Mouse (Mus musculus) liver, adult 2 months (tissue): ENCODE measurements at regions not wholly inside any gene's neighbourhood (a gene's known extent, or its start where the extent isn't known, plus 50 kb on each side); places are given as distances from the start of the nearest gene placed in this dataset.
A peak's percentile ranks its signal among the peaks of the same experiment; 100 is the strongest.

Experiments used
- DNase-seq: peaks from one replicate; pipeline ENCODE4 v3.0.0-alpha.2; 2011; ENCODE audit warnings: low read depth, low spot score; ENCODE audit errors: extremely low read depth
- H3K27ac ChIP-seq: fragments of 200-500 bp; replicated peaks from 2 replicates; pipeline ENCODE4 v1.5.1; 2012; ENCODE audit warnings: low read depth, mild to moderate bottlenecking, control low read depth, inconsistent platforms, low read length; ENCODE audit not compliant: insufficient read depth
- H3K27me3 ChIP-seq: fragments of 200-500 bp; 2 replicates; pipeline ENCODE4 v1.6.1; 2012; ENCODE audit warnings: mild to moderate bottlenecking, moderate library complexity, low read length, inconsistent platforms; ENCODE audit not compliant: control insufficient read depth, insufficient read depth
- H3K36me3 ChIP-seq: fragments of 200-500 bp; 2 replicates; pipeline ENCODE4 v1.6.1; 2012; ENCODE audit warnings: low read length, inconsistent platforms; ENCODE audit not compliant: control insufficient read depth, insufficient read depth
- H3K4me1 ChIP-seq: fragments of 200-500 bp; 2 replicates; pipeline ENCODE4 v1.6.1; 2011; ENCODE audit warnings: low read length; ENCODE audit not compliant: control insufficient read depth, insufficient read depth
- H3K4me3 ChIP-seq: fragments of 200-500 bp; 2 replicates; pipeline ENCODE4 v1.5.1; 2011; ENCODE audit warnings: low read depth, mild to moderate bottlenecking, control low read depth, low read length, moderate library complexity; ENCODE audit not compliant: insufficient read depth
- H3K79me2 ChIP-seq: fragments of 200-500 bp; 2 replicates; pipeline ENCODE4 v1.6.1; 2012; ENCODE audit warnings: inconsistent platforms, mild to moderate bottlenecking, low read length, moderate library complexity; ENCODE audit not compliant: control insufficient read depth, insufficient read depth
- H3K9ac ChIP-seq: fragments of 200-500 bp; 2 replicates; pipeline ENCODE4 v1.6.1; 2012; ENCODE audit warnings: low read depth, mild to moderate bottlenecking, control low read depth, inconsistent platforms, low read length
- CTCF ChIP-seq: fragments of 200-500 bp; IDR thresholded peaks from 2 replicates; pipeline ENCODE4 v1.5.1; 2011; ENCODE audit warnings: low read depth, low read length, control low read depth
- POLR2A ChIP-seq: fragments of 200-500 bp; IDR thresholded peaks from 2 replicates; pipeline ENCODE4 v1.6.1; 2011; ENCODE audit warnings: low read length, control low read depth; ENCODE audit not compliant: insufficient read depth; ENCODE audit errors: extremely low read depth
- WGBS: fragments of 180-500 bp; shearing (Covaris S2); methylation state at CpG from one replicate; pipeline ENCODE4 v1.1.7; 2018; 5-methylcytosine and 5-hydroxymethylcytosine counted together

DNA sequence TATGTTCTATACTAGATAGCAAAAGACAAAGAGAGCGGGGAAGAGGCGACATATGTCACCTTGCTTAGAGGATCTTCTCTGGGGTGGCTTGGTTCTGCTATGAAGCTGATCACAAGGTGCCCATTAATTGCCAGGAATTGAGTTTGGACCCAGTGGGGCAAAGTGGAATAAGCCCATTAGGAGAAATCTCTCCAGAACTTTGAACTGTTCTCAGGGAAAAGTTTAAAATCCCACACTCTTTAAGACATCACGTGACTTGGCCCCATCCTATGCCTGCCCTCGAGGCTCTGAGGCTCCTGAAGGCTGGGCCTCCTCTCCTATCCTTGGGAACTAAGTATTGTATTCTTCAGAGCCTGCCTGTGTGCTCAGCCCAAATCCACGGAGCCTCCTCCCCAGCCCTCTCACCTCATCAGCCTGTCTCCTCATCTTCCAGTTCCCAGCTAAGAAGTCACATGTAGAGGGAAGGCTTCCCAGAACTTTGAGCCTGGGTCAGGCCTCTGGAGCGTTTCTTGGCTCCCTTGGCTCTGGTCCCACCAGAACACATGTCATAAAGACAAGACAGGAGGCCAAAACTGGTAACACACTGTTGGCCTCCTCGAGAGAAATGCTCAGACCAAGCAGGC, 151.5 kb upstream of the Habp2 start:
- 81% methylated on average over 7 of the region's 7 CpGs for WGBS
- no peak overlapping the region for H3K4me3 ChIP-seq
- DNase-seq = no peak
- no peaks in the 10 kb centered on the region for H3K79me2 ChIP-seq
- H3K4me1 ChIP-seq = no peaks in the 10 kb centered on the region
- H3K27me3 ChIP-seq = no peaks in the 10 kb centered on the region; the same call in 1 of the 2 replicates
- no peak overlapping the region for H3K27ac ChIP-seq
- TF ChIP-seq POLR2A = no peak
- TF ChIP-seq CTCF = no peak
- H3K9ac ChIP-seq = no peak overlapping the region
- H3K36me3 ChIP-seq = no peaks in the 10 kb centered on the region

GRCm38 (mm10) chr19:56140540-56140939, 146.4 kb upstream of the Habp2 start:
- Histone ChIP-seq H3K4me3 (no peak overlapping the region), H3K36me3 (no peaks in the 10 kb centered on the region), H3K79me2 (no peaks in the 10 kb centered on the region), H3K9ac (no peak overlapping the region), H3K4me1 (peaks cover 3% of the 10 kb centered on the region; the same call in 1 of the 2 replicates), H3K27me3 (no peaks in the 10 kb centered on the region), H3K27ac (no peak overlapping the region)
- 79% methylated on average over 2 of the region's 2 CpGs for WGBS
- no peak for DNase-seq
- TF ChIP-seq CTCF (no peak; the same call in 1 of the 2 replicates), POLR2A (no peak)

DNA sequence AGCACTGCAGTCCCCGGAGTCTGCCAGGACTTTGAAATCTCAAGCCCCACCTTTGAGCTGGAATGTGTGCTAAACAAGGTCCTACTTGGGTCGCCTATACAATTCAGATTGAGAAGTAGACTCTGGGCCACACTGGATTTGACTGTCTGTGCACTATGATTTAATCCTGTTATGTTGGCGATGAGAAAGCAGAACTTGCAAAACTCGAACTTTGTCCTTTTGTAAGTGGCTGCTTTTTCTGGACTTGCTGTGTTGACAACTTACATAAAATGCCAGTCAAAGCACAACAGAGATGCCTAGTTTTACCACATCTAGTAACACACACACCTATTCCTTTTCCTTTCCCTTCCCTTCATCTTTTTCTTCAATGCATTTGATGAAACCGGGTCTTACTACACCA, 142.7 kb upstream of the Habp2 start:
- no peak overlapping the region for H3K9ac ChIP-seq
- peaks cover 3% of the 10 kb centered on the region; the same call in 1 of the 2 replicates for H3K4me1 ChIP-seq
- no peaks in the 10 kb centered on the region for H3K27me3 ChIP-seq
- no peak overlapping the region for H3K4me3 ChIP-seq
- H3K79me2 ChIP-seq = no peaks in the 10 kb centered on the region
- TF ChIP-seq POLR2A (no peak), CTCF (no peak)
- H3K27ac ChIP-seq = 0 out of 2 replicates have a peak overlapping the region, but pooled peaks have one; percentile 4
- 38% methylated on average over 5 of the region's 5 CpGs for WGBS
- H3K36me3 ChIP-seq = no peaks in the 10 kb centered on the region
- DNase-seq = peak; percentile 90

DNA sequence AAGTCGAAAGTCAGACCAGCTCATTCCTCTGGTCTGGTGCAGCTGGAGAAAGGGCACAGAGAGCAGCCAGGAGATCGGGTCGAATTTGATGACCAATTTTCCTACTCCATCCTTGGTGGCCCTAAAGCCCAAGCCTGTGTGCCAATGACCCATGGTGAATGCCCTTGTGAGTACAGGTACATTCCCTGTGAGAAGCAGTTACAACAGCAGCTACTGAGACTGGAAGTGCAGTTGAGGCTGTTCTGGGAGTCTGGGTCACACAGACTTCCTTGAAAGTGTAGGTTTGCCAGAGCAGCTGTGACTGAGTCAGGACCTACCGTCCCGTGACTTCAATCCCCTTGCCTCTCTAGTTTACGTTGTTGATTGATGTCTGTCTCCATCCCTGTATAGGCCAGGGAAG, 129.8 kb upstream of the Habp2 start:
- no peak for DNase-seq
- Histone ChIP-seq H3K79me2 (no peaks in the 10 kb centered on the region), H3K27ac (no peak overlapping the region)

GRCm38 (mm10) chr19:56162156-56162555, 124.8 kb upstream of the Habp2 start:
- Histone ChIP-seq H3K27me3 (no peaks in the 10 kb centered on the region), H3K4me1 (no peaks in the 10 kb centered on the region), H3K9ac (no peak overlapping the region), H3K4me3 (no peak overlapping the region), H3K36me3 (no peaks in the 10 kb centered on the region), H3K79me2 (no peaks in the 10 kb centered on the region), H3K27ac (no peak overlapping the region)
- no peak for DNase-seq
- TF ChIP-seq POLR2A (no peak), CTCF (no peak)
- 87% methylated on average over 3 of the region's 3 CpGs for WGBS

More for the DNA sequence above, 129.8 kb upstream of the Habp2 start:
- Histone ChIP-seq H3K4me3 (no peak overlapping the region), H3K27me3 (no peaks in the 10 kb centered on the region), H3K4me1 (no peaks in the 10 kb centered on the region), H3K36me3 (no peaks in the 10 kb centered on the region), H3K9ac (no peak overlapping the region)
- 86% methylated on average over 6 of the region's 6 CpGs for WGBS
- TF ChIP-seq CTCF (no peak), POLR2A (no peak)
